Mouse (Mus musculus) layer of hippocampus, postnatal 36 days (tissue): Measurements from ENCODE around the gene Abca3. TPM values are rescaled to one million over a fixed set of nuclear protein-coding genes. Genes with fewer than 3 reads are reported as not detected.
A peak's percentile ranks its signal among the peaks of the same experiment; 100 is the strongest.

Experiments used
- DNase-seq, 2 experiments: peaks; one replicate each; pipeline ENCODE4 v3.0.0; 2022
- total RNA-seq, 2 experiments: library from RNA; stranded (reverse); gene quantifications; 2 replicates each; pipeline ENCODE4 v1.2.3; 2021

The Abca3 gene
- total RNA-seq = 10 to 100 TPM; 64.8 to 65.3 TPM

GRCm38 (mm10) chr17:24351760-24352357, at the start of gene Abca3:
Gene Abca3, plus strand, starts transcription at chr17:24351950.
- peak; percentile 96 to 97 for DNase-seq

- DNase-seq = peak in 1 of 2 experiments; percentile 37
Measured at GRCm38 (mm10) chr17:24307500-24307899, 44.2 kb upstream of the Abca3 start.

DNA sequence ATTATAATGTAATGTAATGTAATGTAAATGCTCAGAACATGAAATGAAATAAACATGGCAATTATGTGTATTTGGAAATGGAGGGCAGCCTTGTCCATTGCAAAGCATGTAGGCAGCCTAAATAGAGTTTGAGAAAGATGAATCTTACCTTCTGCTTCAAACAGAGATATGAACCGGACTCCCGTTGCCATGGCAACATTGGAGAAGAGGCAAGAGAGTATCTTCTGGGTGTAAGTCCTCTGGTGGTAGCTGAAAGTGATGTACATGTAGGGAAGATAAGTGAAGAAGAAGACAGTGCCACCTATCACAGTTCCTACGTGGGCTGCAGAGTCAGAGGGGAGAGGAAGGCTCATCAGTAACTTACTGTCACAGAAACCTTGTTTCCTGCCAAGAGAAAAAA, 30.9 kb upstream of the Abca3 start:
- DNase-seq = no peak

DNA sequence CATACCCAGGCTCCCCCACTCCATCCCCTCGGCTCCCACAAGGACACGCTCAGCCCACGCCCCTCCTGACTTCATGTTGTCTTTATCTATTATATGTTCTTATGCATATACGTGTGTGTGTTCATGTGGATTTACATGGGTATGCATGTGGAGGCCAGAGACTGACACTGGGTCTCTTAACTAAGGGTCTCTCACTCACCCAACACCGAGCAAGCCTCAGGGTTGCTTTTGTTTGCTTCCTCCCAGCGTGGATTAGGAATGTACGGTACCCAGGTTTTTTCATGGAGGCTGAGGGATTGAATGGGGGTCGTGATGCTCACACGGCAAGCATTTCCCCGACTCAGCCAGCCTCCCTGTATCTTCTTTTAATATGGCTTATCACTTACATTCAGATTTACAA, 26.7 kb upstream of the Abca3 start:
- no peak for DNase-seq

- DNase-seq = no peak
Measured at GRCm38 (mm10) chr17:24327656-24328055, 24.1 kb upstream of the Abca3 start.

DNA sequence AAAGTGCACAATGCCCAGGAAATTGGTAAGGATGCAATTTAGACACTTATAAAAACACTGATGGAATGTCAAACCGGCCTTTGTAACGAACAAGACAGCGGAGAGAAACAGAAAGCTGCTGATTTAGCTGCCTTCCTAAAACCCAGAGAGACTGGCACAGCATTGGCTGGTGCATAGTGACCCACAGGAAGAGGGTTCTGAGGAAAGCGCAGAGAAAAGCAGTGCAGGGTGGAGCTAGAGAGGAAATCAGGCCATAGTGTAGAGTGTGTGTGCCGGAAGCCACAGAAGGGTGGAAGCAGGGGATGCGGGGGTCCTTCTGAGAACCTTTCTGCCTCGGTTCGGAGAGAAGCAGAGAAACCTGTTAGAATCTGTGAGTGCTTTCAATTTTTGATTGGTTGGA, 7.1 kb upstream of the Abca3 start:
- no peak for DNase-seq

DNA sequence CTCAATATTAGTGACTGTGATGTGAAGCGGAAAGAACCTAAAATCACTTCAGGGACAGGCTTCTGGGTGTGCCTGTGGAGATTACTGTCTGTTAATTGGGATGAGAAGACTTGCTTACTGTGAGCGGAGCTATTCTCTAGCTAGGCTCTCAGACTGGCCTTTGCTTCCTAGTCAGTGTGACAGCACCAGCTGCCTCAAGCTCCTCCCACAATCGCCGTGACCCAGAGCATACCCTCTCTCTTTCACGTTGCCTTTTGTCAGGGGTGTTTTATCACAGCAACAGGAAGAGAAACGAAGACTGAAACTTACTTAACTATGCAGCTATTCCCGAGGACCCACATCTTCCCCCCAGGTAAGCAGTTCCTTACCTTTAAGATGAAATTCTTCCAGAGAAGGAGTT, 4.9 kb upstream of the Abca3 start:
- DNase-seq = no peak

GRCm38 (mm10) chr17:24349176-24349575, 2.6 kb upstream of the Abca3 start:
- no peak for DNase-seq

GRCm38 (mm10) chr17:24350926-24351759, 607 bp upstream of the Abca3 start, which contains the start of gene Abca17:
Gene Abca17, minus strand, starts transcription at chr17:24351068.
- DNase-seq = no peak

GRCm38 (mm10) chr17:24352370-24353194, 832 bp downstream of the Abca3 start:
- no peak for DNase-seq

DNA sequence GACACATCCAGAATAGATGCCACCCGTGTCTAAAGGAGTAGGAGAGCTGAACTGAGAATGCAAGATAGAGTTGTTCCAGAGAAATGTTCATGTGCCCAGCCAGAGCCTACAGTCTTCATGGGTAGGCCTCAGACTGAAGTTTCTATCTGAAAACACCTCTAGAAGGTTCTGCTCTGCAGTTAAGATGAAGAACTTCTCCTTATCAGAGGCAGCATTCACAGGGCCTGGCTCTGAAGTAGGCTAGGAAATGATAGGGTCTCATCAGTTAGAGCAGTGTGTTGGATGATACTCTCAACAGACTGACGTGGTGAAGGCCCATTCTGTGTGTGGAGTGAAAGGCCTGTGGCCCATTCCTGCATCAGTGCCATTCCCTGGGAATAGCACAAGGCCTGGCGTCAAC, 2.2 kb downstream of the Abca3 start:
- DNase-seq = no peak

DNA sequence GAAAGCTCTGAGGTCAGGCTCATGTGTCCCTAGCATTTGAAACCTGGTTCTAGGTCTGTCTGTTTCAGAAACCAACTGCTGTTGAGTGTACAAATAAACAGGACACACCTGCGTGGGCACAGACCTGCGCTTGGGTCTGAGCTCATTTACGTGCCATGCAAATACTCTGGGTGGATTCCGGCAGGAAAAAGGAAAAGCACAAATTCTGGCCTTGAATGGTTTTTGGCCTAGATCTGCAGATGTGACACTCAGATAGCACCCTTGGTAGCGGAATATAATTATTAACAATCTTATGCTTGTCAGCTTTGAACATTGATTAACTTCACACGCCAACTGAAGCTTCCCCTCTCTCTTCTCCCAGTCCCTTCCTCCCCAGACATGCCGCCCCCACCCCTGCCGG, 3.5 kb downstream of the Abca3 start:
- no peak for DNase-seq

GRCm38 (mm10) chr17:24359006-24359405, 7.3 kb downstream of the Abca3 start:
- DNase-seq = no peak

- DNase-seq = no peak
Measured at GRCm38 (mm10) chr17:24359903-24360302, 8.2 kb downstream of the Abca3 start.

DNA sequence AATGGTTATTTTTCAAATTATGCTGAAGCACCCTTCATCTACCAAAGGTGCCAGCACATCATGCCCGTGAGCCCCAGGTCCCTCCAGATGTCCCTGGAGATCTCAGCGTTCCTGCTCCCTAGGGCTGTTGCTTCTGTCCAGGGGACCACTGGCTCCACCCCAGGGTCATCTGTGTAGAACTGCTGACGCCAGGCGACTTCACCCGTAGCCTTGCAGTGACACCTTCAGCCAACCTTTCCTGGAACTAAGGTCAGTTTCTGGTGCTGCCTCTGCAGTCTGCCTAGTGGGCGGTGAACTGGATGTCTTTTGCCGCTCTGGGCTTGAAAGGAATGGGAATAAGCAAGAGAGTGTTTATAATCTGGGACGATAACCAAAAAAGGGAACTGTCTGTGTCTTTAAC, 9.1 kb downstream of the Abca3 start:
- no peak for DNase-seq

GRCm38 (mm10) chr17:24361291-24361690, 9.5 kb downstream of the Abca3 start:
- DNase-seq = no peak

GRCm38 (mm10) chr17:24362527-24362926, 10.8 kb downstream of the Abca3 start:
- no peak for DNase-seq

- DNase-seq = no peak
Measured at GRCm38 (mm10) chr17:24364461-24364860, 12.7 kb downstream of the Abca3 start.

DNA sequence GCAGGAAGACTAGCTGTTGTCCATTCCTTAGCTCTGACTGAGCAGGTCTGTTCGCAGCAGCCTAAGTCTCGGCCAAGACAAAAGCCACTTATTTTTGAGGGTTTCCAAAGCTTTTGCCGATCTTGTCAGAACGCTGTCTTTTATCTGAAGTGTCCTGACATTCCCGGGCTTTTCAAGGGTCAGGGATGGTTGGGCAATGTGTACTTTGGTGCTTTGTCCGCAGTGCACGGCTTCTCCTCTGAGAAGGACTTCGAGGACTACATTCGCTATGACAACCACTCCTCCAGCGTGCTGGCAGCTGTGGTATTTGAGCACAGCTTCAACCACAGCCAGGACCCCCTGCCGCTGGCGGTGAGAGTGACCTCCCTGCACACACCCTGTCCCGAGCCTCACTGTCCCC, 14.1 kb downstream of the Abca3 start:
- no peak for DNase-seq

GRCm38 (mm10) chr17:24375094-24375712, 23.5 kb downstream of the Abca3 start:
- no peak for DNase-seq

DNA sequence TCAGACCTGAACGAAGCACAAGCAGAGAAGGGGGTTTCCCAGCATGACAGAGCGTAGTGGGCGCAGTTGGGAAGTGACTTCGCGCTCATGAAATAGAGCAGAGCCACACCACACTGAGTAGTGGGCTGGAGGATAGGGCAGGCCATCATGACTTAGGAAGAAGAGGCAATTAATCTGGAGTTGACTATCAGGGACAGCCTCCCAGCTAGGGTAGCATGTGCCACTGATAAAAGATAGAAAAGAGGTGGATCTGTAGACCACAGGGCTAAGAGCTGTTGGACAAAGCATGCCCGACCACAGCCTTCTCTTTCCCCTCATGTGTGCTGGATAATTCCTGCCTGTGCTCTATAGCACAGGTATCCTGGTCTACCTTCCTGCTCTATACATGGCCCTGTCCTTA, 24.1 kb downstream of the Abca3 start:
- no peak for DNase-seq

DNA sequence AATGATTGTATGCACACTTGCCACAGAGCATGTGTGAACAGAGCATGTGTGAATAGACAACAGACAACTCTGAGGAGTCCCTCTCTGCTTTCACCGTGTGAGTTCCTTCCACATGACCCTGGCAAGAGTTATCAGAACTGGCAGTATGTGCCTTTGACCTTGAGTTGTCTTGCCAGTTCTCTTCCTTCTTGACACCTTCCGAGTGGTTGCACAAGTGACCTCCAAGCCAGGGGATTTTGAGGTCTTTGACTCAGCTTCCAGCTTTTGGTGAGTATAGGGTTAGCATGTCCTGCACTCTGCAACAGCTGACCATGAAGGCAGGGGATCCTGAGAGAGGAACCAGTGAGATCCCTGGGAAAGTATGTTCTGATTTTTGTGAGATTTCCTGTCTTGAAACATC, 26.7 kb downstream of the Abca3 start:
- no peak for DNase-seq

GRCm38 (mm10) chr17:24383789-24384188, 32.0 kb downstream of the Abca3 start:
- no peak for DNase-seq
